Mouse (Mus musculus) fat pad, adult 2 months (tissue): Measurements from ENCODE around the gene Pdap1.
"Not testable (repeated sequence)": the region's sequence is repeated elsewhere in the genome, so short reads cannot be mapped to it uniquely, and the experiment has no call there.

Experiments used
- DNase-seq: peaks from one replicate; pipeline ENCODE4 v3.0.0-alpha.2; 2011; ENCODE audit warnings: low read depth, low spot score; ENCODE audit errors: extremely low read depth

Pdap1 gene

GRCm38 (mm10) chr5:145119385-145119784, 20.7 kb downstream of the Pdap1 start:
- no peak for DNase-seq

- DNase-seq, result no peak
Measured at GRCm38 (mm10) chr5:145118461-145118860, 21.6 kb downstream of the Pdap1 start.

DNA sequence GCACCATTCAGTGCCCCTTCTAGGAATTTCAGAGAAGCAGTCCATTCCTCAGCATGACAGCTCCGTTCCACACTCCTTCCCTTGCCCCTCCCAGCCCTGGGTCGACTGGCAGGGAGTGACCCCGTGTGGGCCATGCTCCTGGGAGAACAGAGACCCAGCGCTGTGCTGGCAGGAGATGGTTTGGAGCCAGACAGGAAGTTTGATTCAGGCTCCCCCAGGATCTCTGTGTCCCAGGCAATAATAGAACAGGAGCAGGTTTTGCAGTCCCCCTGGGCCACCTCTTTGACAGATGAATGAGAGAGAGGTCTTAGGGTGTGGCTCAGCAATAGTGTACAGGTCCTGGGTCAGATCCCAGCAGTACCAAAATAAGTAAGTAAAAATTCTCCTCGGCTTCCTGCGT, 22.0 kb downstream of the Pdap1 start:
- DNase-seq, result no peak

DNA sequence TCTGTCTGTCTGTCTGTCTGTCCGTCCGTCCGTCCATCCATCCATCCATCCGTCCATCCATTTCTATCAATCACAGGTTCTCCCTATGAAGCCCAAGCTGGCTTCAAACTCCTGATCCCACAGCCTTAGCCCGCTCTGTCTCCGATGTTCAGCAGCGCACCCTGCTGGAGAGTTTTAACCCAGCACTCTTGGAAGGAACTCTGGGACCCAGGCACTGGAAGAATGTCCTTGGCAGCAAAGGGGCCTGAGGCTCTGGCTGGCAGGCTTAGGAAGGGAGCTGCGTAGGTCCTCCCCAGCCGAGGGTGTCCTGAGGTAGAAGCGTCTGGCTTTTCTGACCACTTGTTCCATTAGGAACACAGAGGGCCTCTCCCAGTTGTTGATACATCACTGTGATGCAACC, 23.1 kb downstream of the Pdap1 start:
- DNase-seq, result no peak

DNA sequence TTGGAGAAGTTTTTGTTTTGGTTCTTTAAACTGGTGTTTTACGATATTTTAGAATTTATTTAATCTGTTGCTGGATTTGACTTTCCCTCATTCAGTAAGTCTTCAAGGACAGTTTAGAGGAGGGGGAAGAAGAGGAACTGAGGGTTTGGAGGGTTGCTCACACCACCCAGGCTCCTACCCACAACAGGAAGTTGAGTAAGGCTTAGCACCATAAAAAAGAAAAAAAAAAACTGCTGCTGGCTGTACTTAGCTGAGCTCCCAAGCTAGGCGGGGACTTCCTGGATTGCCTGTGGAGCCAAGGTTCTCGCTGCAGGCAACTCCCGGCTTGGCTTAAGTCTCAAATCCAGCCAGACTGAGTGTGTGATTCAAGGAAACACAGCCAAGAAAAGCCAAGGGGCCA, 23.7 kb downstream of the Pdap1 start:
- peak; percentile 86 for DNase-seq

DNA sequence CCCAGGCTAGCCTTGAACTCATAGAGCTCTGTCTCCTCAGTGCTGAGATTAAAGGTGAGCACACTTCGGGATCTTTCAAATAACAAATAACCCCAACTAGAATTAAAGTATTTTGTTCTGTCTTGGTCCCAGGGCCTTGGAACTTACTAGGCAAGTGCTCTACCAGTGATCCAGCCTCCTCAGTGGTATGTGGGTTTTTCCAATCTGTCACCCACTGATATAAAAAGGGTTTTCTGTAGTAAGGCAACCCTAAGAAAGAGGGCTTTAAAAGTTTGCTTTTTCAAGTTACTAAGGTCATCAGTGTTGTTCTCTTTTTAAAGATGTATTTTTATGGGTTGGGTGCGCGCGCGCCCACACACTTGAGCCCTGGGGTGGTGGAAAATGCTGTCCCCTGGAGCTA, 24.3 kb downstream of the Pdap1 start:
- DNase-seq, result no peak

GRCm38 (mm10) chr5:145114606-145115473, 25.2 kb downstream of the Pdap1 start:
- DNase-seq, result no peak

DNA sequence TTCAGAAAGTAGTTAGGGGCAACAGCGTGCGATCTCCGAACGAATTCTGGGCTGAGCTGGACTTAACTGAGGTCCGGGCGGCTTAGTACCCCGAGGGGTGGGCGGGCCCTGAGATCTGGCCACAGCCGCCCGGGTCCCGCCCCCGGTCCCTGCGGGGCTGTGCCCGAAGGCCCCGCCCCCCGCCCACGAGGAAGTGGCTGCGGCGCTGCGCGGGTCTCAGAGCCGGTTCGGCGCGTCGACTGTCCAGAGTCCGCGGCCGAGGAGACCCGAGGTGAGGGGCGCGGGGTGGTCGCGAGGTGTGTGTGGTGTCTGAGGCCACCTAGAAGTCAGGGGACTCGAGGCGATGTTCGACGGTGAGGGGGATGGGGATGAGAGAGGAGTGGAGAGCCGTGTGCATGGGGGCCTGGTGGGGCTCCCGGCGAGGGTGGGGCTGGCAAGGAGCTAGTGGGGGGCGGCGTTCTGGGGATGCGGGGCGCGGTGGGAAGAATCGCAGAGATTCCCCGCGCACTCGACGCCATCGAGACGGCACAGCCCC, 25.9 kb downstream of the Pdap1 start, which contains the start of gene Arpc1b:
Arpc1b (plus strand) TSS at position 145 of the 535 bp plus-strand sequence.
- DNase-seq, result no peak

- DNase-seq, result no peak
Measured at GRCm38 (mm10) chr5:145113416-145113815, 26.6 kb downstream of the Pdap1 start.

- no peak for DNase-seq
Measured at GRCm38 (mm10) chr5:145112566-145112965, 27.5 kb downstream of the Pdap1 start.

DNA sequence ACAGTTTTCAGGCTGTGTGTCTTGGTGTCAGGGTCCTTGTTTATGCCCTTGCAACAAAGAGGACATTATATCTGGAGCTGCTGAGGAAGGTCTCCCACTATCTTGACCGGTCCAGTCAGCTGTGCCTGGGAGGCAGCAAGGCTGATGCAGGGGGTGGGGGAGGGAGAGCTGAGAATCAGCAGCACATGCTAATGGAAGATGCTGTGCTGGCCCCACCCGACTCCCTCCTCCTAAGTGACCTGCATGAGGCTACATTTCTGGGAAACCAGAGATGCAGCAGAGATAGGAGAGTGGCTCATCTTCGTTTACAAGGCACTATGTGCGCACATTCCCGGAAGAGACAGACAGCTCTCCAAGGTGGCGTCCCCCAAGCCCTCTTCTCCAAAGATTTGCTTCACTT, 29.6 kb downstream of the Pdap1 start:
- DNase-seq, result no peak

DNA sequence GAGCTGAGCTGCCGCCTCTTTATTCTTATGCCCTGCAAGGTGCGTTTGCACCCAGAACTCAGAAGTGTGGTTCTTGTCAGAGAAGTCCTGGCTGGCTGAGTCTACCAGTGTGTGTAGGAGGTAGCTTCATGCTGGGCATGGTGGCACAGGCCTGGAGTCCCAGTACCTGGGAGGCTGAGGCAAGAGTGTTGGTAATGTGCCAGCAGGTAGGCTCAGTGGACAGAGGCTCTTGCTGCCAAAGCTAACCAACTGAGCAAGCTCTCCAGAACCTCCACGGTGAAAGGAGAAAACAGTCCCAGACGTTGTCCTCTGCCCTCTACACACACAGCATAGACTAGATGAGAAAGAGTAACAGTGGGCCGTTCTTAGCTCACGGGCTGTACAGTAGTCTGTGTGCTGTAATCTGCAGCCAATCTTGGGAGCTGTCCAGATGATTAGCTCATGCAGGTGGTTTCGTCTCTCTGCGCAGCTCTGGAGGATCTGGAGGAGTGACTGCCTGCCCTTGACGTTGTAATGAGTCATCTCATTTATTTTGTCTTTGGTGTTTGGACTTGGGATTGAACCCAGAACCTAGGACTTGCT, 34.3 kb downstream of the Pdap1 start:
- DNase-seq, result peak; percentile 91

DNA sequence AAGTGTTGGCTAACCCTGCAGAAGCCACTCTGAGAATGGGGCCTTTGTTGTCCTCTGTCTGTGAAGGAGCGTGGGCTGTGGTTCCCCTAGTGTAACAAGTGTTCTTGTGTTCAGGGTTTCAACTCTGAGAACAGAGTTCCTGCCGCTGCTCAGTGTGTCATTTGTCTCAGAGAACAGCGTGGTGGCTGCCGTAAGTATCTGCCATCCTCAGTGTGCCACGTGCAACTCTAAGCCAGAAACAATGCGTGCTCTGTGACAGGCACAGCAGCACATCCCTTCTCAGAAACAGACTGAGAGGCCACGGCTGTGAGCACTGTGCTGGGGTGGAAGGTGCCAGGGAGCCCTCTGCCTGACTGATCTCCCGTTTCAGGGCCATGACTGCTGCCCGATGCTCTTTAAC, 35.7 kb downstream of the Pdap1 start:
- no peak for DNase-seq

DNA sequence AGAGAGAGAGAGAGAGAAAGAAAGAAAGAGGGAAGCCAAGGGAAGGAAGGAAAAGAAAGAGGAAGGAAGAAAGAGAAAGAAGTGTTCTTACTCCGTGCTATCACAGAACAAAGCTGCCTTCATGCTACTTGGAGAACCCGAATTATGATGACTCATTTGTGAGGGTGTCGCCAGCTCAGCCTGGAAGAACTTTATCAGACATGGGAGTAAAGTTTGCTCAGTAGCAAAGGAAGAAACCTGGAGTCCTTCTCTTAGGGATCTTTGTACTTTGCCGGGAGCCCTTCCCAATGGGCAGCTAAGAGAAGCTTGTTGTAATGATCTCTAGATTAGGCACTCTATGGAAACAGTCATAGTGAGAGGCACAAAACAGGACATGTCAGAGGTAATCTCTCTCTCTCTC, 37.3 kb downstream of the Pdap1 start:
- DNase-seq, result no peak

- DNase-seq, result not testable (repeated sequence)
Measured at GRCm38 (mm10) chr5:145101451-145101850, 38.6 kb downstream of the Pdap1 start.

DNA sequence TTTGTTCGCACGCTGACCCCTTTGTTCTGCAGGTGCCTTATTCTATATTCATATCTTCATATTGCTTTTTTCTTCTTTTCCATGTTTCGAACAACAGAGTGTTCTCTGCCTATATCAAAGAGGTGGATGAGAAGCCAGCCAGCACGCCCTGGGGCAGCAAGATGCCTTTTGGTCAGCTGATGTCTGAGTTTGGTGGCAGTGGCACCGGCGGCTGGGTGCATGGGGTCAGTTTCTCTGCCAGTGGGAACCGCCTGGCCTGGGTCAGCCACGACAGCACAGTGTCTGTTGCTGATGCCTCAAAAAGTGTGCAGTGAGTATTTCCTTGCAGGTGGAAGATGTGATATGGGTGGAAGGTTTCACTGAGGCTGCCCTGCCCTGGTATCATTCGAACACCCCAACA, 39.1 kb downstream of the Pdap1 start:
- DNase-seq, result no peak

GRCm38 (mm10) chr5:145098340-145098821, 41.7 kb downstream of the Pdap1 start:
- no peak for DNase-seq

DNA sequence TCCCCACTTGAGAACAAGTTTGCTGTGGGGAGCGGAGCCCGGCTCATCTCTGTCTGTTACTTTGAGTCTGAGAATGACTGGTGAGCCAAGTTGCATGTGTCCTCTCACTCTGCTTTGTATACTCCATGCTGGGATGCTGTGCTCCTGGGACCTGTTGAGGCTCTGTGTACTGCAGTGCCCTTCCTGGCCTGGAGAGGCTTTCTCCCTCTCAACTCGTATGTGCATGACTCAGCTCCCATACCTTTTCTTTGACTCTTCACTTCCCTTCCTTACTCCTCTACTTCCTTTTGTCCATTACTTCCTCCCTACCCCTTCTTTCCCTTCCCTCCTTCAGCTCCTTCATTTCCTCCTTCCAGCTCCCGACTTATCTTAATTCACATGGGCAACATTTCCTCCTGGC, 43.8 kb downstream of the Pdap1 start:
- DNase-seq, result no peak

DNA sequence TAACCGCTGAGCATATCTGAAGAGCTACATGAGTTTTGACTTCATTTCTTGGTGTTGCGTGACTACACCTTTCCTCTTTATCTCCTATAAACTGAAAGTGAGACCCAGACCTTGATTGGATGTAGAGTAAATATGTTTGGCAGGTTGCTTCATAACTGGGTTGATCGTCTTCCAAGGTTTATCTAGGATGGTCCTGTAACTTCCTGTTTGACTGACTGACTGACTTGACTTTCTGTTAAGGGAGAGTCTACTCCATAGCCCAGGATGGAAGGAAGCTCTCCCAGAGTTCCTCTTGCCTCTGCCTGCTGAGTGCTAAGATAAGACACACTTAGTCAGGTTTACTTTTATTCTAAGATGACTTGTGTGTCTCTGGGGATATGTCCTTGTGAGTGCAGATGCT, 50.2 kb downstream of the Pdap1 start:
- no peak for DNase-seq

GRCm38 (mm10) chr5:145088186-145088585, 51.9 kb downstream of the Pdap1 start:
- DNase-seq, result no peak

GRCm38 (mm10) chr5:145084822-145085221, 55.2 kb downstream of the Pdap1 start:
- DNase-seq, result no peak
